Mouse (Mus musculus) heart, adult 2 months (tissue): ENCODE data around the gene Amn.

Experiments
- CTCF ChIP-seq: fragments of 200-600 bp; IDR thresholded peaks from 2 replicates; pipeline ENCODE4 v1.8.1; 2022; ENCODE audit warnings: antibody characterized with exemption, mild to moderate bottlenecking, moderate library complexity
- EP300 ChIP-seq: fragments of 200-500 bp; IDR thresholded peaks from 2 replicates; pipeline ENCODE4 v1.6.1; 2011; ENCODE audit warnings: low read depth, low read length, control low read depth; ENCODE audit not compliant: insufficient read depth
- POLR2A ChIP-seq: fragments of 200-500 bp; IDR thresholded peaks from 2 replicates; pipeline ENCODE4 v1.6.1; 2011; ENCODE audit warnings: mild to moderate bottlenecking, low read depth, low read length, control low read depth; ENCODE audit not compliant: insufficient read depth

DNA sequence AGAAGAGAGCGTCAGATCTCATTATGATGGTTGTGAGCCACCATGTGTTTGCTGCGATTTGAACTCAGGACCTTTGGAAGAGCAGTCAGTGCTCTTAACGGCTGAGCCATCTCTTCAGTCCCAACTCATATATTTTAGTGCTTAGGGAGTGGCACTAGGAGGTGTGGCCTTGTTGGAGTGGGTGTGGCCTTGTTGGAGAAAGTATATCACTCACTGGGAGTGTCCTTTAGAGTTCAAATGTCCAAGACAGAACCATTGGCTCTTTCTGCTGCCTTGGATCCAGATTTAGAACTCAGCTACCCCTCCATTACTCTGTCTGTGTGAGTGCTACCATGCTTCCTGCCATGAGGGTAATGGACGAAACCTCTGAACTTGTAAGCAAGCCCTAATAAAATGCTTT lies 37.1 kb upstream of the Amn start:
- TF ChIP-seq CTCF (no peak), EP300 (no peak), POLR2A (no peak)
